In genomic region chr3:54756058-54756457, GRCm38 (mm10) we compare ENCODE assay signal across 7 mouse cellular contexts. TPM values are rescaled to one million over a fixed set of nuclear protein-coding genes. Genes with fewer than 3 reads are reported as not detected.
A peak's percentile ranks its signal among the peaks of the same experiment; 100 is the strongest.
DNase-seq lines count a peak whose midpoint lies in the region; ATAC-seq and TF ChIP-seq lines count a peak whose summit lies in the region.

No protein-coding gene starts in this region.

- no peak; the same call in 1 of the 2 replicates for ATAC-seq in kidney, postnatal 0 days (replicated peaks; ENCODE audit: low FRiP score, low read depth)
- no peak for ATAC-seq in liver, embryonic 15.5 days (ENCODE audit: insufficient read depth)

- peak overlapping the region; percentile 74 for H3K4me3 ChIP-seq in heart, embryonic 10.5 days
- H3K4me3 ChIP-seq in kidney, postnatal 0 days (replicated peaks; ENCODE audit: low read depth, low read length): peak overlapping the region; percentile 52
- H3K4me3 ChIP-seq in liver, embryonic 15.5 days (replicated peaks): peak overlapping the region; percentile 50
- H3K4me3 ChIP-seq in olfactory bulb, adult 2 months (ENCODE audit: insufficient read depth, low read depth, low read length): peak overlapping the region; percentile 76

- peaks cover 21% of the 10 kb centered on the region for H3K4me1 ChIP-seq in heart, embryonic 10.5 days
- H3K4me1 ChIP-seq in kidney, postnatal 0 days (replicated peaks; ENCODE audit: insufficient read depth, low read length): peaks cover 3% of the 10 kb centered on the region; the same call in 1 of the 2 replicates
- peaks cover 6% of the 10 kb centered on the region; the same call in 1 of the 2 replicates for H3K4me1 ChIP-seq in liver, embryonic 15.5 days (replicated peaks)
- H3K4me1 ChIP-seq in olfactory bulb, adult 2 months (ENCODE audit: control insufficient read depth, insufficient read depth, low read length): peaks cover 3% of the 10 kb centered on the region; the same call in 1 of the 2 replicates

- peaks cover 10% of the 10 kb centered on the region; the same call in 1 of the 2 replicates for H3K27me3 ChIP-seq in heart, embryonic 10.5 days (ENCODE audit: insufficient read depth, poor library complexity, severe bottlenecking)
- H3K27me3 ChIP-seq in kidney, postnatal 0 days (ENCODE audit: insufficient read depth, low read length): no peaks in the 10 kb centered on the region
- peaks cover 35% of the 10 kb centered on the region for H3K27me3 ChIP-seq in liver, embryonic 15.5 days

- peak overlapping the region; percentile 90 for H3K27ac ChIP-seq in heart, embryonic 10.5 days
- H3K27ac ChIP-seq in kidney, postnatal 0 days: peak overlapping the region; percentile 63; the same call in 1 of the 2 replicates
- H3K27ac ChIP-seq in liver, embryonic 15.5 days (replicated peaks): no peak overlapping the region
- H3K27ac ChIP-seq in olfactory bulb, adult 2 months (ENCODE audit: insufficient read depth, low read depth, low read length): no peak overlapping the region

- no peaks in the 10 kb centered on the region for H3K9me3 ChIP-seq in heart, embryonic 10.5 days
- no peaks in the 10 kb centered on the region for H3K9me3 ChIP-seq in kidney, postnatal 0 days (replicated peaks; ENCODE audit: low read length)
- H3K9me3 ChIP-seq in liver, embryonic 15.5 days (replicated peaks): no peaks in the 10 kb centered on the region

- peak; percentile 71 to 75 for DNase-seq in adrenal gland, postnatal 36 days
- DNase-seq in cerebellum, postnatal 10 days: peak; percentile 28 to 47
- no peak for DNase-seq in heart, embryonic 10.5 days (ENCODE audit: low spot score)
- peak; percentile 58 for DNase-seq in kidney, postnatal 0 days (ENCODE audit: low spot score)
- DNase-seq in urinary bladder, postnatal 14 days (ENCODE audit: low spot score): no peak

- 0% methylated on average over 11 of the region's 11 CpGs for WGBS in heart, embryonic 10.5 days
- WGBS in kidney, postnatal 0 days: under 1% methylated on average over 11 of the region's 11 CpGs
- 3% methylated on average over 11 of the region's 11 CpGs for WGBS in liver, embryonic 15.5 days (ENCODE audit: insufficient replicate concordance)
- WGBS in olfactory bulb, adult 2 months: 4% methylated on average over 11 of the region's 11 CpGs

- H3K9ac ChIP-seq in kidney, postnatal 0 days (ENCODE audit: low read depth, low read length): peak overlapping the region; percentile 63
- no peak overlapping the region for H3K9ac ChIP-seq in liver, embryonic 15.5 days

- peaks cover 5% of the 10 kb centered on the region for H3K36me3 ChIP-seq in heart, embryonic 10.5 days
- H3K36me3 ChIP-seq in kidney, postnatal 0 days (ENCODE audit: insufficient read depth, low read length): no peaks in the 10 kb centered on the region
- H3K36me3 ChIP-seq in liver, embryonic 15.5 days (replicated peaks): peaks cover 4% of the 10 kb centered on the region; the same call in 1 of the 2 replicates

- peak overlapping the region; percentile 87 for H3K4me2 ChIP-seq in kidney, postnatal 0 days (ENCODE audit: low read length)
- H3K4me2 ChIP-seq in liver, embryonic 15.5 days: peak overlapping the region; percentile 72

- no peak for TF ChIP-seq POLR2A in olfactory bulb, adult 2 months (IDR thresholded peaks at IDR 0.05; ENCODE audit: insufficient read depth, low read depth, low read length)

- TF ChIP-seq CTCF in kidney, postnatal 0 days (IDR thresholded peaks at IDR 0.05; ENCODE audit: low read depth): no peak
- no peak for TF ChIP-seq CTCF in olfactory bulb, adult 2 months (IDR thresholded peaks at IDR 0.05; ENCODE audit: insufficient read depth, low read depth, low read length)

RNA-seq across cellular contexts. Expression of gene Smad9, which starts 0.7 kb away (rescaled TPM):
- 10 to 100 TPM; 21.8 to 36.3 TPM for total RNA-seq in adrenal gland, postnatal 36 days (2021)
- polyA plus RNA-seq in heart, embryonic 10.5 days (2016; fragmentation: Nextera tagmentation; extraction: Ambion mirVana): 1.2 and 1.9 TPM in 2 replicates
- polyA plus RNA-seq in kidney, postnatal 0 days (2015; fragmentation: Nextera tagmentation; extraction: Ambion mirVana): 0.68 and 0.87 TPM in 2 replicates
- polyA plus RNA-seq in liver, embryonic 15.5 days (2015; fragmentation: Nextera tagmentation; extraction: Ambion mirVana): 0.06 TPM in 1 of 2 replicates, not detected in the other
- not detected in 2 replicates for polyA plus RNA-seq in olfactory bulb, adult 2 months (2012; ENCODE audit: insufficient read depth, insufficient read length, low replicate concordance, missing spikeins)

RNA-seq across cellular contexts. Expression of gene Alg5, which starts 20.7 kb away (rescaled TPM):
- 10 to 100 TPM; 41.1 to 50.1 TPM for total RNA-seq in adrenal gland, postnatal 36 days (2021)
- 39.5 and 49.1 TPM in 2 replicates for polyA plus RNA-seq in heart, embryonic 10.5 days (2016; fragmentation: Nextera tagmentation; extraction: Ambion mirVana)
- polyA plus RNA-seq in kidney, postnatal 0 days (2015; fragmentation: Nextera tagmentation; extraction: Ambion mirVana): 80.1 and 86.4 TPM in 2 replicates
- polyA plus RNA-seq in liver, embryonic 15.5 days (2015; fragmentation: Nextera tagmentation; extraction: Ambion mirVana): 21.4 and 21.9 TPM in 2 replicates
- not detected in 2 replicates for polyA plus RNA-seq in olfactory bulb, adult 2 months (2012; ENCODE audit: insufficient read depth, insufficient read length, low replicate concordance, missing spikeins)

RNA-seq across cellular contexts. Expression of gene Exosc8, which starts 20.9 kb away (rescaled TPM):
- total RNA-seq in adrenal gland, postnatal 36 days (2021): 10 to 100 TPM; 29.5 to 41.6 TPM
- 120 and 156 TPM in 2 replicates for polyA plus RNA-seq in heart, embryonic 10.5 days (2016; fragmentation: Nextera tagmentation; extraction: Ambion mirVana)
- polyA plus RNA-seq in kidney, postnatal 0 days (2015; fragmentation: Nextera tagmentation; extraction: Ambion mirVana): 80.5 TPM in 2 replicates
- polyA plus RNA-seq in liver, embryonic 15.5 days (2015; fragmentation: Nextera tagmentation; extraction: Ambion mirVana): 63.7 and 69.7 TPM in 2 replicates
- polyA plus RNA-seq in olfactory bulb, adult 2 months (2012; ENCODE audit: insufficient read depth, insufficient read length, low replicate concordance, missing spikeins): not detected in 2 replicates

RNA-seq across cellular contexts. Expression of gene Gm21958, which starts 41.9 kb away (rescaled TPM):
- total RNA-seq in adrenal gland, postnatal 36 days (2021): not detected
- polyA plus RNA-seq in heart, embryonic 10.5 days (2016; fragmentation: Nextera tagmentation; extraction: Ambion mirVana): 0.63 TPM in 1 of 2 replicates, not detected in the other
- 0.43 and 0.45 TPM in 2 replicates for polyA plus RNA-seq in kidney, postnatal 0 days (2015; fragmentation: Nextera tagmentation; extraction: Ambion mirVana)
- 0.14 TPM in 1 of 2 replicates, not detected in the other for polyA plus RNA-seq in liver, embryonic 15.5 days (2015; fragmentation: Nextera tagmentation; extraction: Ambion mirVana)
- not detected in 2 replicates for polyA plus RNA-seq in olfactory bulb, adult 2 months (2012; ENCODE audit: insufficient read depth, insufficient read length, low replicate concordance, missing spikeins)

RNA-seq across cellular contexts. Expression of gene Rfxap, which starts 51.5 kb away (rescaled TPM):
- total RNA-seq in adrenal gland, postnatal 36 days (2021): 10 to 100 TPM; 27.9 to 44.1 TPM
- 25.4 and 43.6 TPM in 2 replicates for polyA plus RNA-seq in heart, embryonic 10.5 days (2016; fragmentation: Nextera tagmentation; extraction: Ambion mirVana)
- 32.5 and 37.9 TPM in 2 replicates for polyA plus RNA-seq in kidney, postnatal 0 days (2015; fragmentation: Nextera tagmentation; extraction: Ambion mirVana)
- polyA plus RNA-seq in liver, embryonic 15.5 days (2015; fragmentation: Nextera tagmentation; extraction: Ambion mirVana): 13.4 and 14.9 TPM in 2 replicates
- polyA plus RNA-seq in olfactory bulb, adult 2 months (2012; ENCODE audit: insufficient read depth, insufficient read length, low replicate concordance, missing spikeins): not detected in 2 replicates

Comparison
In these comparisons a context has a peak if more than half of its experiments do, and no peak if none do; other contexts are left out.
1. DNase-seq: peak in adrenal gland, postnatal 36 days (2 of 2), cerebellum, postnatal 10 days (2 of 2) and kidney, postnatal 0 days (single experiment); none in heart, embryonic 10.5 days (single experiment) and urinary bladder, postnatal 14 days (single experiment).
2. H3K27ac ChIP-seq: peak in heart, embryonic 10.5 days (single experiment) and kidney, postnatal 0 days (single experiment); none in liver, embryonic 15.5 days (single experiment) and olfactory bulb, adult 2 months (single experiment).
3. RNA of gene Exosc8, which starts 20.9 kb away (polyA plus RNA-seq): 120 to 156 TPM in heart, embryonic 10.5 days, 80.5 TPM in kidney, postnatal 0 days and 63.7 to 69.7 TPM in liver, embryonic 15.5 days; not detected in olfactory bulb, adult 2 months; every median in the first group is over 10 times any median in the second.
4. Peak in every context shown above with its lines, with median percentiles within 50 percentile points of each other: H3K4me3 ChIP-seq.